Mouse (Mus musculus) kidney, adult 18-20 months (tissue): ENCODE results near the gene Tnfsf11.

Experiments
- DNase-seq: peaks from one replicate; pipeline ENCODE4 v3.0.0; 2021

The Tnfsf11 gene

GRCm38 (mm10) chr14:78307286-78308237, at the start of gene Tnfsf11:
Gene Tnfsf11, minus strand, starts transcription at chr14:78308043.
- no peak for DNase-seq

- DNase-seq = no peak
These were observed 48.9 kb upstream of the Tnfsf11 start for GRCm38 (mm10) chr14:78356764-78357163.

- no peak for DNase-seq
These were observed 47.5 kb upstream of the Tnfsf11 start for GRCm38 (mm10) chr14:78355381-78355780.

- DNase-seq = no peak
These were observed 45.0 kb upstream of the Tnfsf11 start for GRCm38 (mm10) chr14:78352865-78353264.

- no peak for DNase-seq
These were observed 43.7 kb upstream of the Tnfsf11 start for GRCm38 (mm10) chr14:78351544-78351943.

- no peak for DNase-seq
These were observed 39.9 kb upstream of the Tnfsf11 start for GRCm38 (mm10) chr14:78347715-78348114.

- no peak for DNase-seq
These were observed 35.2 kb upstream of the Tnfsf11 start for GRCm38 (mm10) chr14:78343007-78343406.

- DNase-seq = no peak
These were observed 34.3 kb upstream of the Tnfsf11 start for GRCm38 (mm10) chr14:78342146-78342545.

GRCm38 (mm10) chr14:78333341-78333740, 25.5 kb upstream of the Tnfsf11 start:
- no peak for DNase-seq

- DNase-seq = no peak
These were observed 23.5 kb upstream of the Tnfsf11 start for GRCm38 (mm10) chr14:78331368-78331767.

- no peak for DNase-seq
These were observed 22.9 kb upstream of the Tnfsf11 start for GRCm38 (mm10) chr14:78330576-78331300.

- no peak for DNase-seq
These were observed 22.1 kb upstream of the Tnfsf11 start for GRCm38 (mm10) chr14:78329765-78330451.

GRCm38 (mm10) chr14:78323356-78323755, 15.5 kb upstream of the Tnfsf11 start:
- DNase-seq = no peak

GRCm38 (mm10) chr14:78322916-78323315, 15.1 kb upstream of the Tnfsf11 start:
- no peak for DNase-seq

GRCm38 (mm10) chr14:78320248-78320647, 12.4 kb upstream of the Tnfsf11 start:
- no peak for DNase-seq

GRCm38 (mm10) chr14:78319580-78319979, 11.7 kb upstream of the Tnfsf11 start:
- no peak for DNase-seq

GRCm38 (mm10) chr14:78319000-78319399, 11.2 kb upstream of the Tnfsf11 start:
- no peak for DNase-seq

GRCm38 (mm10) chr14:78317623-78318022, 9.8 kb upstream of the Tnfsf11 start:
- no peak for DNase-seq

- no peak for DNase-seq
These were observed 6.9 kb downstream of the Tnfsf11 start for GRCm38 (mm10) chr14:78300914-78301313.

- no peak for DNase-seq
These were observed 15.2 kb downstream of the Tnfsf11 start for GRCm38 (mm10) chr14:78292687-78293086.

- DNase-seq = no peak
These were observed 17.8 kb downstream of the Tnfsf11 start for GRCm38 (mm10) chr14:78289912-78290523.

- no peak for DNase-seq
These were observed 18.9 kb downstream of the Tnfsf11 start for GRCm38 (mm10) chr14:78288903-78289302.
